Mouse (Mus musculus) ovary, adult 18-20 months (tissue): ENCODE data around the gene Slc6a20a.
"Not testable (repeated sequence)": the region's sequence is repeated elsewhere in the genome, so short reads cannot be mapped to it uniquely, and the experiment has no call there.

Experiments
- DNase-seq: peaks from one replicate; pipeline ENCODE4 v3.0.0; 2022; ENCODE audit warnings: low spot score, mixed read lengths

Slc6a20a gene

GRCm38 (mm10) chr9:123678327-123679105 lies at the start of gene Slc6a20a, which contains the start of gene Ccr9:
Gene Slc6a20a (minus strand): TSS chr9:123678885.
Gene Ccr9 (plus strand): TSS chr9:123678439.
- no peak for DNase-seq

- no peak for DNase-seq
Observed at GRCm38 (mm10) chr9:123722737-123723493, 44.2 kb upstream of the Slc6a20a start.

GRCm38 (mm10) chr9:123717186-123718008 lies 38.7 kb upstream of the Slc6a20a start, which contains the start of gene Lztfl1:
Gene Lztfl1 (minus strand): TSS chr9:123717697.
- peak; percentile 92 for DNase-seq

GRCm38 (mm10) chr9:123716301-123716700 lies 37.6 kb upstream of the Slc6a20a start:
- no peak for DNase-seq

DNA sequence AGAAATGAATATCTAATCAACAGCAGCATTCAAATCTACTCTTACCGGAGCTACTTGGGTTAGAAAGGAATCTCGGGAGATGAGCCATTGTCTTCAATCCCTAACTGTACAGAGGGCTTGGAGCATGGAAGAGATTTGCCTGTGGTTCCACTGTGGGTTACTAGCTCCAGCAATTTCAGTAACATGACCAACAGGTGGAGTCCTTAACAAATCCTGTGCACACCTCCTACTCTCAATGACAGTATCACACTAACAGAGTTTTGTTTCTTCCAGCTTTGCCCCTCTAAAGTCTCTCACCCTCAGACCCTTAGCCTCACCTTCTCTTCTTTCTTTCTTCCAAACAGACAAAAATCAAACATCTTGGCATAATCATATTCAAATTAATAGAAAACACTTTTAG lies 34.4 kb upstream of the Slc6a20a start:
- DNase-seq: no peak

DNA sequence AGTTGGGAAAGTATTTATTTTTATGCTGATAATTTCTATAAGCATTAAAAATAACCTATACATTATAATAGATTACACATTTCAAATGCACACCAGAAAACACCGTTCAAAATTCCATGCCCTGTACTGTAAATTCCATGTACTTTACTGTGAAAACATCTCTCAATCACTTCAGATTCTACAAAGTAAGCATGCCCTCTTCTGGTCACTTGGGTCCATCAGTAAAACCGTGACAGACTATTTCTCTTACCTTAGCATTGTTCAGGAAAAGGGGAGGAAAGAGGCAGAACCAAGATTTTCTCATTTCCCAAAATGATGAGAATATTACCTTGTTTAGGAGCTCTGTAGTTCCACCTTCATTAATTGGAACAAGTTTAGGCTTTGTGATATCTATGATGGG lies 30.5 kb upstream of the Slc6a20a start:
- DNase-seq: no peak

- no peak for DNase-seq
Observed at GRCm38 (mm10) chr9:123701822-123702221, 23.1 kb upstream of the Slc6a20a start.

GRCm38 (mm10) chr9:123695634-123696302 lies 17.1 kb upstream of the Slc6a20a start:
- DNase-seq: no peak

DNA sequence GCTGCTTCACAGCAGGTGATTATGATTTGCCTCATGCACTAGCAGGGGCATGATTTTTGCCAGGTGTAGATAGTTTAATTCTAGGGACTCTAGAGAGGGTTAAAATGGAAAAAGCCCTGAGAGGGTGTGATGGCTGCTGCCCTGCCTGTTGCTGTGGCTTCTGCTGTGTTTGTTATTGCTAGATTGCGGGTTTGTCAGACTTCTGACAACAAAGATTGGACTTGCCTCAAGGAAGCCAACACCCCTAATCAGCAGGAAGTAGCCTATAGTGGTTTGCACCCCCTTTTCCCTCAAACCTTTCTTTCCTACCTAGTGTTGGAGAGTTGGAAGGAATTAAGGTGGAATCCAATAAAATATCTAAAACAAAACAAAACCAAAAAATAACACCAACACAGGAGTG lies 9.5 kb upstream of the Slc6a20a start:
- no peak for DNase-seq

DNA sequence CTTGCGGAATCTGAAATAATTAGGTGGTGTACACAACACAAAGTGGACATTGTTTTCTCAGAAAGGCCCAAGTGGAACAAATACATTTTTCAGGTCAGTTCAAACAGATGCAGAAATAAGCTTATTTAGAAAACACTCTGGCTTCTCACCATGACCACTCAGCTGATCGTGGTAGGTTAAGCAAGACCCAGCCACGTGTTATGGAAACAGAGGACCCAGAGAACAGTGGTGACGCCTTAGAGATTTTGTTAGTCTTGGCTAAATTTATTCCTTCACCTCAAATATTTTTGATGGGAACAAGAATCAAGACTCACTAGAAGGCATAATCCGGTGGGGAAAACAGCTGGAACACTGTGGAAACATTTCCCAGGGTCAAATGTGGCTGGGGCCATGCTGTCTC lies 7.5 kb upstream of the Slc6a20a start:
- no peak for DNase-seq

DNA sequence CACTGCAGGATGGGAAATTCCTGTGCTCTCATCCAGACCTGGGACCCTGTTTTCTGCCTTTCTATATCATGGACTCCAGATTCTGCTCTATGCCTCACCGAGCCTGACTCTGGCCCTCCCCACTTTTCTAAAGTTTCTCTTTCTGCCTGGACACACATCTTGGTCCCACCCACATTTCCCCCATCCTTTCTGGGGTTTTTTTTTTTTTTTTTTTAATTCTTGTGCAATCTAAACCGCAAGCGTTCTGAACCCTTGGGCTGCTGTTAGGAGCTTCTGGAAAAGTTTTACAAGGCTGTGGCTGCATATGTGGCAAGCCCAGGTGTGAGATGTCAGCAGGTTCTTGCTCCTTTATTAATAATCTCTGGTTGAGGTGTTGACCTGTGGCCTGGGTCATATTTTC lies 5.0 kb upstream of the Slc6a20a start:
- no peak for DNase-seq

DNA sequence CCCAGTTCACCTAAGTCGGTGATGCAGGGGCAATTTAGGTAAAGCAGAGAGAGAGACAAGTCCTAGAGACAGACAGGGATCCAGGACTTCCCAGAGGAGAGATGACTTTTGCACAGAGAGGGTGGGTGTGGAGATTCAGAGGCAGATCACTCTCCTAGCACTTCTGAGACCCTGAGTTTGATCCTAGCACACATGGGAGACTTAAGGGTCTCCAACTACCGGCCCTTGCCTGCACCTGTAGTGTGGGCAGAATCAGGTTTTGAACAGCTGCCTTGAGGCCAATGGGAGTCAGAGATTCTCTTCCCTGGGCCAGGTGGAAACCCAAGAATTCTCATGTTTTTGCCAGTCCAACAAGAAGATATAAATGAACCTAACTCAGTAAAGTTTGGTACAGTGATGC lies 513 bp upstream of the Slc6a20a start:
- DNase-seq: no peak

DNA sequence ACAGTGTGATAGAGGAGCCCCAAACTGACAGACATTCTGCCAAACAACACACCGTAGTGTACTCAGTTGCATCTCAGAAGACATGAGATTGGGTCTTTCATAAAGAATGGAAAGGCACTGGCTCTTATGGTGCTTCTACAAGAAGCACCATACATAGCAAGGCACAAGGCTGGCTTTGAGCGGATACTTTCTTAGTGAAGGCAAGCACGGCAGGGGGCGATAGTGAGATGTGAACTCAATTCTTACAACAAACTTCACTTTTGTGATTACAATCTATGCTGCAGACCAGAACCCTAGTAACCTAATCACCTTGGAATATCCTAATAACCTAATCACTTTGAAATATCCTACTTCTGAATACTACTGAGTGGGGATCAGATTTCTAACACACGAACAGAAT lies 13.0 kb downstream of the Slc6a20a start:
- no peak for DNase-seq

DNA sequence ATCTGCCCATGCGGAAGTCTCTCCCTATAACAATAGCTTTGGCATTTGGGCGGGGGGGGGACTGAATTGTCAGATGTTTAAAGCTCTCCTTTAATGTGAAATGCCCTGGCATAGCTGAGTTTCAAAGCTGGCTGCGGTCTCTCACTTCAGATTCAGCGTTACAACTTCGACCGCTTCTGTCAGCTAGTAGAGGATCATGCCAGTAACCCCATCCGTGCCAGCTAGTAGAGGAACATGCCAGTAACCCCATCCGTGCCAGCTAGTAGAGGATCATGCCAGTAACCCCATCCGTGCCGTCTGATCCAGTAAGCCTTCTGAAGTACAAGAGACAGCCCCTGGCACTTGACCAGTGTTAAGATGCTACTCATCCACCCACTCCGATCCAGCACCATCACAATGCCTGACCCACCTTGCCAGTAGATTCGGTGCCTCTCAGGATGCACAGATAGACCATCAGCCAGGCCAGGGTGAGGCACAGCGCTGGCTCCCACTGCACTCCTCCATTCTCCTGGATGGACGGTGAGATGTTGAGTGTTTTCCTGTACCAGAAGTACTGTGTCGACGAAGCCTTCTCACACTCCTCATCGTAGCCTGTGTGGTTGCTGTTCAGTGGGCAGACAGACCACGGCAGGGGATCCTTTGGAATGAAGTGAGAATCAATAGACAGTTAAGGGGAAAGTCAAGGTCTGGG lies 18.6 kb downstream of the Slc6a20a start:
- not testable (repeated sequence) for DNase-seq

- no peak for DNase-seq
Observed at GRCm38 (mm10) chr9:123658981-123659380, 19.7 kb downstream of the Slc6a20a start.

- no peak for DNase-seq
Observed at GRCm38 (mm10) chr9:123657457-123657856, 21.2 kb downstream of the Slc6a20a start.

DNA sequence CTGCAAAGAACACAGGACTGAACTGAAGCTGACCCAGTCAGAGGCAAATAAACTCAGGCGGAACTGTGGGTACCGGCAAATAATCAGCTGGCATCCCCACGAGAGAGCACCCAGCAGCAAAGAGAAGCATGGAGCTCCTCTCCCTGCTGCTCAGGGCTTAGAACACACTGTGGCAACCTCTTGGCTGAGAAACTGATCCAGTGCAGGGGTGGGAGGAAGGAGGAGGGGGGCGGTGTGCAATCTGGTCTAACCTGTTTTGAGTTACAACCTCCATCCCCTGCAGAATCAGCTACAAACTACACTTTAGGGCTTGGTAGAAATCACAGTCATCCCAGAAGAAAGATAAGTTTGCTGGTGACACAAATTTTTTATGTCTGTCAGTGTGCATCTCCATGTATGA lies 27.3 kb downstream of the Slc6a20a start:
- DNase-seq: no peak

DNA sequence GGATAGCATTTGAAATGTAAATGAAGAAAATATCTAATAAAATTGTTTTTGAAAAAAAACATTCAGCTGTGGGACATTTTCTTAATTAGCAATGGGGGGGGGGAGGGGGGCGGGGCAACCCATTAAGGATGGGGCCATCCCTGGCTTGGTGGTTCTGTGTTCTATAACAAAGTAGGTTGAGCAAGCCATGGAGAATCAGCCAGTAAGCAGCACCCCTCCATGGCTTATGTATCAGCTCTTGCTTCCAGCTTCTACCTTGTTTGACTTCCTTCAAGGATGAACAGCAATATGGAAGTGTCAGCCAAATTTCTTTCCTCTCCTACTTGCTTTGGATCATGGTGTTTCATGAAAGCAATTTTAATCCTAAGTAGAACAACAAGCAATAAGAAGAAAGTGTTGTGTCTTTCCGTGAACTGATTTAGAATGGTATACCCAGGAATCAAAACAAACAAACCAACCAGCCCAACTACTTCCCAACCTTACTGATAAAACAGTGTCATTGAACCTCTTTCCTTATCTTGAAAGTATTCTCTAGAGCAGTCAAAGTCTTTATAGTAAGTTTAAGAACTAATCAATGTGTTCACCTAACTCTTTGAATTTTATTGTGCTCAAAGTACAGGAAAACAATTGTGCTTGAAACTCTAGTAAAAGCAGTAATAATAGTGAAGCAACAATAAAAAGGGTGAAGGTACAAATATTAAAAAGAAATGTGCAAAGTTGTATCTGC lies 28.7 kb downstream of the Slc6a20a start:
- no peak for DNase-seq

GRCm38 (mm10) chr9:123640106-123640505 lies 38.6 kb downstream of the Slc6a20a start:
- DNase-seq: no peak

- DNase-seq: no peak
Observed at GRCm38 (mm10) chr9:123638668-123639089, 40.0 kb downstream of the Slc6a20a start.
